Mouse (Mus musculus): ENCODE data around the gene Serpinb1c.

- no peak for TF ChIP-seq POLR2A (IDR thresholded peaks at IDR 0.05; ENCODE audit: insufficient read length, low read depth)
- TF ChIP-seq CEBPB (IDR thresholded peaks at IDR 0.05; ENCODE audit: insufficient read depth, poor library complexity, severe bottlenecking): no peak
- TF ChIP-seq MYOG (IDR thresholded peaks at IDR 0.05; ENCODE audit: control insufficient read depth in 1 of 3, insufficient read depth in 1 of 3, insufficient read length in 2 of 3, low read depth in 2 of 3): no peak
- no peak for TF ChIP-seq TCF12 (IDR thresholded peaks at IDR 0.05; ENCODE audit: insufficient read depth, poor library complexity, severe bottlenecking)
- no peak for TF ChIP-seq USF1 (IDR thresholded peaks at IDR 0.05; ENCODE audit: low read depth)
- TF ChIP-seq MYOD1 (IDR thresholded peaks at IDR 0.05; ENCODE audit: control insufficient read depth in 1 of 3, insufficient read length in 2 of 3, low read depth in 2 of 3): no peak
- no peak for TF ChIP-seq POLR2AphosphoS2 (IDR thresholded peaks at IDR 0.05; ENCODE audit: insufficient read length, low read depth)
- no peak for TF ChIP-seq E2F4 (IDR thresholded peaks at IDR 0.05; ENCODE audit: insufficient read depth)
- TF ChIP-seq MAX (IDR thresholded peaks at IDR 0.05; ENCODE audit: low read depth): no peak
- TF ChIP-seq REST (IDR thresholded peaks at IDR 0.05; ENCODE audit: insufficient read depth, insufficient read length): no peak
Observed at GRCm38 (mm10) chr13:32839314-32839713, 58.7 kb downstream of the Serpinb1c start.

Measured in myocyte (in vitro differentiated cells).